13 mouse cellular contexts compared by ENCODE assay signal in the genomic region with DNA sequence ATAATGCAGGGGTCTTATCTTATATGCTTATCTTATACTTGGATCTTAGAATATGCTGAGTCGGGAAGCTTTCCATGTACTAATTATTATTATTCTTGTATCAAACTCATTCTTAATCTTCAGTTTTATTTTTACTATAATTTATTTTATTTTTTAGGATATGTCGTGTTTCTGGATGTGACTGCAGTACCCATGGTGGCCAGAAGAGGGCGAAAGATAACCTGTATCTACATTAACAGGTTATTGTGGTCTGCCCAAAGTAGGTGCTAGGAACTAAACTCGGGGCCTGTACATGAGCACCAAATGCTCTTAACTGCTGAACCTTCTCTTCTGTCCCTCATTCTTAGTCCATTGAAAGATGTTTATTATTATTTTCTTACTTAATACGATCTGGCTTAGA.
A peak's percentile ranks its signal among the peaks of the same experiment; 100 is the strongest.
DNase-seq lines count a peak whose midpoint lies in the region; ATAC-seq and TF ChIP-seq lines count a peak whose summit lies in the region.
"Had no signal": no experiment of that assay in that cellular context is flagged by ENCODE, and none has a peak within 500 bp of the region (broad histone marks: within the 10 kb centered on the region; RNA-seq: fewer than 3 reads in every experiment).

No protein-coding gene starts in this region.

- WGBS in kidney, postnatal 0 days, result 74% methylated on average over 5 of the region's 5 CpGs
- 73% methylated on average over 5 of the region's 5 CpGs for WGBS in stomach, postnatal 0 days

- TF ChIP-seq CTCF in kidney, postnatal 0 days (IDR thresholded peaks at IDR 0.05; ENCODE audit: low read depth), result peak; percentile 17; the same call in 1 of the 2 replicates
- peak; percentile 51 for TF ChIP-seq CTCF in Patski (IDR thresholded peaks at IDR 0.05)
- peak; percentile 34; the same call in 1 of the 2 replicates for TF ChIP-seq CTCF in stomach, postnatal 0 days (IDR thresholded peaks at IDR 0.05; ENCODE audit: low read depth)

- no peak for DNase-seq in kidney, postnatal 0 days (ENCODE audit: low spot score)
- no peak for DNase-seq in kidney, adult 11 months
- peak; percentile 22 for DNase-seq in thymus, postnatal 4 days
- no peak for DNase-seq in thymus, adult 18-20 months
- no peak for DNase-seq in Patski (ENCODE audit: low read depth, low spot score)
- DNase-seq in stomach, postnatal 0 days (ENCODE audit: low spot score), result no peak
- no peak for DNase-seq in frontal cortex, postnatal 25 days (ENCODE audit: low spot score in 2 of 2)
- DNase-seq in embryo, embryonic 10 days (ENCODE audit: low spot score), result no peak
- DNase-seq: cerebellum, adult 11-12 months; heart, adult 11 months had no signal

- no peaks in the 10 kb centered on the region for H3K9me3 ChIP-seq in kidney, postnatal 0 days (replicated peaks; ENCODE audit: low read length)
- no peaks in the 10 kb centered on the region for H3K9me3 ChIP-seq in stomach, postnatal 0 days (ENCODE audit: control insufficient read depth, low read length)
- H3K9me3 ChIP-seq: G1E; lung, embryonic 15.5 days had no signal

- no peak overlapping the region for H3K4me2 ChIP-seq in kidney, postnatal 0 days (ENCODE audit: low read length)
- no peak overlapping the region for H3K4me2 ChIP-seq in stomach, postnatal 0 days (replicated peaks; ENCODE audit: low read depth)
- H3K4me2 ChIP-seq: hindbrain, embryonic 14.5 days; lung, embryonic 15.5 days had no signal

- H3K27me3 ChIP-seq in kidney, postnatal 0 days (ENCODE audit: insufficient read depth, low read length), result no peaks in the 10 kb centered on the region
- peaks cover 26% of the 10 kb centered on the region for H3K27me3 ChIP-seq in Patski
- H3K27me3 ChIP-seq in stomach, postnatal 0 days (ENCODE audit: control insufficient read depth, insufficient read depth, low read length), result no peaks in the 10 kb centered on the region
- H3K27me3 ChIP-seq: lung, embryonic 15.5 days had no signal

- H3K4me3 ChIP-seq in kidney, postnatal 0 days (replicated peaks; ENCODE audit: low read depth, low read length), result no peak overlapping the region
- H3K4me3 ChIP-seq in stomach, postnatal 0 days (ENCODE audit: low read depth, low read length), result no peak overlapping the region
- H3K4me3 ChIP-seq: lung, embryonic 15.5 days had no signal

- no peak for TF ChIP-seq EP300 in stomach, postnatal 0 days (optimal IDR thresholded peaks at IDR 0.05)

- no peak overlapping the region for H3K9ac ChIP-seq in kidney, postnatal 0 days (ENCODE audit: low read depth, low read length)
- no peak overlapping the region for H3K9ac ChIP-seq in stomach, postnatal 0 days (ENCODE audit: low read length)
- H3K9ac ChIP-seq: hindbrain, embryonic 14.5 days; lung, embryonic 15.5 days had no signal

- no peaks in the 10 kb centered on the region for H3K4me1 ChIP-seq in kidney, postnatal 0 days (replicated peaks; ENCODE audit: insufficient read depth, low read length)
- no peaks in the 10 kb centered on the region for H3K4me1 ChIP-seq in stomach, postnatal 0 days (replicated peaks; ENCODE audit: control insufficient read depth, insufficient read depth)
- H3K4me1 ChIP-seq: lung, embryonic 15.5 days had no signal

- POLR2A ChIA-PET in Patski (lab: Charles Lee), result no interaction called here

- H3K36me3 ChIP-seq in kidney, postnatal 0 days (ENCODE audit: insufficient read depth, low read length), result no peaks in the 10 kb centered on the region
- no peaks in the 10 kb centered on the region for H3K36me3 ChIP-seq in stomach, postnatal 0 days (ENCODE audit: control insufficient read depth, insufficient read depth, low read length)
- H3K36me3 ChIP-seq: G1E; lung, embryonic 15.5 days had no signal

- no peak overlapping the region for H3K27ac ChIP-seq in kidney, postnatal 0 days
- H3K27ac ChIP-seq in stomach, postnatal 0 days (replicated peaks), result no peak overlapping the region
- H3K27ac ChIP-seq: hindbrain, embryonic 14.5 days; lung, embryonic 15.5 days had no signal

- no peak for ATAC-seq in kidney, postnatal 0 days (replicated peaks; ENCODE audit: low FRiP score, low read depth)
- ATAC-seq in Patski, result no peak
- no peak for ATAC-seq in stomach, postnatal 0 days (ENCODE audit: low FRiP score, low TSS enrichment)

- CTCF ChIA-PET in Patski (lab: Charles Lee), result no interaction called here

- in situ Hi-C loops in Patski (cut with MboI; ENCODE audit: low pct_unique_long_range_greater_than_20kb), result no loop called here
